Mouse (Mus musculus) embryonic facial prominence, embryonic 15.5 days (tissue): Measurements from ENCODE around the gene Serpinb6b. TPM values are rescaled to one million over a fixed set of nuclear protein-coding genes. Genes with fewer than 3 reads are reported as not detected.
A peak's percentile ranks its signal among the peaks of the same experiment; 100 is the strongest.

Experiments
- ATAC-seq: fragments of 200-750 bp; cut with Nextera tagmentation; 2 replicates; pipeline ENCODE4 v1.8.0; 2017; ENCODE audit warnings: low read depth, moderate TSS enrichment; ENCODE audit not compliant: insufficient number of reproducible peaks, low FRiP score, low TSS enrichment
- H3K27ac ChIP-seq: fragments of 300-500 bp; sonication (generic); replicated peaks from 2 replicates; pipeline ENCODE4 v1.5.1; 2015; ENCODE audit warnings: mild to moderate bottlenecking, inconsistent platforms
- H3K27me3 ChIP-seq: fragments of 300-500 bp; sonication (generic); 2 replicates; pipeline ENCODE4 v1.6.1; 2015; ENCODE audit warnings: inconsistent platforms
- H3K36me3 ChIP-seq: fragments of 300-500 bp; sonication (generic); 2 replicates; pipeline ENCODE4 v1.6.1; 2015; ENCODE audit warnings: mild to moderate bottlenecking, inconsistent platforms
- H3K4me1 ChIP-seq: fragments of 300-500 bp; sonication (generic); 2 replicates; pipeline ENCODE4 v1.6.1; 2015; ENCODE audit warnings: inconsistent platforms
- H3K4me2 ChIP-seq: fragments of 300-500 bp; sonication (generic); replicated peaks from 2 replicates; pipeline ENCODE4 v1.6.1; 2015; ENCODE audit warnings: mild to moderate bottlenecking, inconsistent platforms
- H3K4me3 ChIP-seq: fragments of 300-500 bp; sonication (generic); replicated peaks from 2 replicates; pipeline ENCODE4 v1.5.1; 2015; ENCODE audit warnings: mild to moderate bottlenecking, inconsistent platforms
- H3K9ac ChIP-seq: fragments of 300-500 bp; sonication (generic); 2 replicates; pipeline ENCODE4 v1.6.1; 2015; ENCODE audit warnings: inconsistent platforms
- H3K9me3 ChIP-seq: fragments of 300-500 bp; sonication (generic); replicated peaks from 2 replicates; pipeline ENCODE4 v1.6.1; 2016; ENCODE audit warnings: inconsistent platforms
- WGBS: fragments of 180-500 bp; shearing (Covaris S2); methylation state at CpG from one replicate; pipeline ENCODE4 v1.1.7; 2015; 5-methylcytosine and 5-hydroxymethylcytosine counted together
- polyA plus RNA-seq: library from polyadenylated mRNA; unstranded; fragments of >200 nt; fragmentation: Nextera tagmentation; extraction: Ambion mirVana; gene quantifications from 2 replicates; pipeline ENCODE4 v1.2.1, GENCODE M21; 2015

The Serpinb6b gene
- polyA plus RNA-seq, 1 experiment from 2014 or later: 2.3 TPM

DNA sequence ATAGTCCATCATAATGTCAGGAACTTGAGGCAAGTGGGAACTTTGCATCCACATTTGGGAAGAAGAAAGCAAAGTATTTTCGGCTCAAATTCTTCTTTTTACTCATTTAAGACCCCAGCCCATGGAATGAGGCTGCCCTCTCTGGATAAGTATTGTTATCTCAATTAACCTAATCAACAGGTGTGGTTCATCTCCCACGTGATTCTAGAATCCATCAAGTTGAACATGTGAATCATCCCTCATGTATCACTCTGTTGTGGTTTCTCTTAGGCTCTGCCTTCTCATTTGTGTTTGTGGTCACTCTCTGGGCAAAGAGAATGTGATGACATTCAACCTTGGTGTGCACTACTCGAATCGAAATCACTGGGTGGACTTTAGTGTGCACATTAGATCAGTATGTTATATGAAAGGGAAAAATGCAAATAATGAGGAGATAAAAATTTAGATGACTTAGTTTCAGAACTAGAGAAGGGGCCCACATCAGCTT, 17.6 kb downstream of the Serpinb6b start:
- Histone ChIP-seq H3K9ac (no peak overlapping the region), H3K36me3 (no peaks in the 10 kb centered on the region), H3K4me1 (no peaks in the 10 kb centered on the region), H3K27ac (no peak overlapping the region), H3K4me2 (no peak overlapping the region), H3K4me3 (no peak overlapping the region), H3K9me3 (no peaks in the 10 kb centered on the region), H3K27me3 (no peaks in the 10 kb centered on the region)
- 76% methylated on average over 4 of the region's 4 CpGs for WGBS
- no peak for ATAC-seq

GRCm38 (mm10) chr13:32986256-32986655, 21.2 kb downstream of the Serpinb6b start:
- H3K27ac ChIP-seq: no peak overlapping the region
- ATAC-seq: no peak
- no peaks in the 10 kb centered on the region for H3K4me1 ChIP-seq

GRCm38 (mm10) chr13:32993152-32993893, 28.3 kb downstream of the Serpinb6b start:
- H3K9ac ChIP-seq: no peak overlapping the region

More at GRCm38 (mm10) chr13:32986256-32986655, 21.2 kb downstream of the Serpinb6b start:
- H3K9ac ChIP-seq: no peak overlapping the region
- H3K4me3 ChIP-seq: no peak overlapping the region
- no peaks in the 10 kb centered on the region for H3K27me3 ChIP-seq
- H3K9me3 ChIP-seq: no peaks in the 10 kb centered on the region
- H3K36me3 ChIP-seq: no peaks in the 10 kb centered on the region
- H3K4me2 ChIP-seq: no peak overlapping the region

DNA sequence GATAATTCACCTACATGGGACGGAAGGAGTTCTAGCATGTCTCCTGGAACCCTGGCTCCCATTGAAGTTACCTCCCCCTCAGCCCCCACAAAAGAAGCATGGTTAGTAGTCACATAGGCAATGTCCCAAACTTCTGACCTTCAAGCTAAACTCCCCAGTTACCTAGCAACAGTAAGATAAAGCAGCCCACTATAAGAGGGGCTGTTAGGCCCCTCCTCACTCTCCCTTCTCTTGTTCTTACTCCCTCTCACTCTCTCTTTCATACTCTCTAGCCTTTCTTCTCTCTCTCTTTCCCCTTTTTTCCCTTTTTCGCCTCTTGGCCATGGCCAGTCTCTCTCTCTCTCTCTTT, 28.9 kb downstream of the Serpinb6b start:
- Histone ChIP-seq H3K4me1 (no peaks in the 10 kb centered on the region), H3K27me3 (no peaks in the 10 kb centered on the region), H3K36me3 (no peaks in the 10 kb centered on the region), H3K27ac (no peak overlapping the region), H3K4me3 (no peak overlapping the region), H3K9me3 (no peaks in the 10 kb centered on the region), H3K9ac (no peak overlapping the region), H3K4me2 (no peak overlapping the region)
- ATAC-seq: no peak
- 87% methylated on average over 2 of the region's 2 CpGs for WGBS

More at GRCm38 (mm10) chr13:32993152-32993893, 28.3 kb downstream of the Serpinb6b start:
- Histone ChIP-seq H3K9me3 (no peaks in the 10 kb centered on the region), H3K4me3 (no peak overlapping the region), H3K4me2 (no peak overlapping the region), H3K27me3 (no peaks in the 10 kb centered on the region), H3K4me1 (no peaks in the 10 kb centered on the region), H3K36me3 (no peaks in the 10 kb centered on the region), H3K27ac (no peak overlapping the region)
- no peak for ATAC-seq
- 79% methylated on average over 10 of the region's 10 CpGs for WGBS

GRCm38 (mm10) chr13:32995051-32995450, 30.0 kb downstream of the Serpinb6b start:
- no peaks in the 10 kb centered on the region for H3K9me3 ChIP-seq
- no peak for ATAC-seq
- H3K4me2 ChIP-seq: no peak overlapping the region
- no peak overlapping the region for H3K9ac ChIP-seq
- WGBS: 71% methylated on average over 4 of the region's 4 CpGs
- no peak overlapping the region for H3K4me3 ChIP-seq
- no peaks in the 10 kb centered on the region for H3K27me3 ChIP-seq
- no peaks in the 10 kb centered on the region for H3K36me3 ChIP-seq
- H3K4me1 ChIP-seq: no peaks in the 10 kb centered on the region
- no peak overlapping the region for H3K27ac ChIP-seq

DNA sequence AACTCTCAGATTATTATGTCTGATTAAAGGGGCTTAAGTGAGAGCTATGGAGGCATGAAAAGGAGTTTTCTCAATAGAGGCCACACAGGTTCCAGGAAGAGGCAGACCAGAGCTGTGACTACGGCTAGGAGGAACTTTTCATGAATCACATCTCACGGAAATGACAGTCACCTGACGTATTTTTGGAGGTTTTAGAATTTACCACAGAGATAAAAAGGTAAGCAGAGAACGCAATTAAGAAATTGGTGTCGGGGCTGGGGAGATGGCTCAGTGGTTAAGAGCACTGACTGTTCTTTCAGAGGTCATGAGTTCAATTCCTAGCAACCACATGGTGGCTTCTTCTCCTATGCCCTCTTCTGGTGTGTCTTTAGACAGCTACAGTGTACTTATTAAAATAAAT, 36.3 kb downstream of the Serpinb6b start:
- H3K4me3 ChIP-seq: no peak overlapping the region
- no peak overlapping the region for H3K27ac ChIP-seq
- H3K4me2 ChIP-seq: no peak overlapping the region
- whole genome bisulfite sequencing: 85% methylated on average over 5 of the region's 5 CpGs
- no peaks in the 10 kb centered on the region for H3K27me3 ChIP-seq
- H3K9ac ChIP-seq: no peak overlapping the region
- H3K4me1 ChIP-seq: peaks cover 4% of the 10 kb centered on the region; the same call in 1 of the 2 replicates
- no peaks in the 10 kb centered on the region for H3K9me3 ChIP-seq
- H3K36me3 ChIP-seq: no peaks in the 10 kb centered on the region
- ATAC-seq: no peak

- H3K27me3 ChIP-seq: no peaks in the 10 kb centered on the region
- no peak for ATAC-seq
- H3K4me1 ChIP-seq: peaks cover 4% of the 10 kb centered on the region; the same call in 1 of the 2 replicates
- H3K27ac ChIP-seq: peak within 1 kb of the TSS; percentile 71
- H3K4me2 ChIP-seq: peak within 1 kb of the TSS; percentile 50
- no peaks in the 10 kb centered on the region for H3K9me3 ChIP-seq
- H3K4me3 ChIP-seq: peak within 1 kb of the TSS; percentile 40
- no peaks in the 10 kb centered on the region for H3K36me3 ChIP-seq
- no peak within 1 kb of the TSS for H3K9ac ChIP-seq
- WGBS: 83% methylated on average over 3 of the region's 3 CpGs
Measured at GRCm38 (mm10) chr13:33002950-33003349, 37.9 kb downstream of the Serpinb6b start, which contains the start of gene Serpinb9. Serpinb9 (plus strand) TSS chr13:33003250.

GRCm38 (mm10) chr13:33003523-33004413, 38.8 kb downstream of the Serpinb6b start:
- WGBS: 53% methylated on average over 9 of the region's 9 CpGs
- Histone ChIP-seq H3K36me3 (no peaks in the 10 kb centered on the region), H3K4me2 (peak overlapping the region; percentile 50), H3K27me3 (no peaks in the 10 kb centered on the region), H3K9me3 (no peaks in the 10 kb centered on the region), H3K4me1 (peaks cover 4% of the 10 kb centered on the region; the same call in 1 of the 2 replicates), H3K4me3 (peak overlapping the region; percentile 40), H3K27ac (peak overlapping the region; percentile 71), H3K9ac (0 out of 2 replicates have a peak overlapping the region, but pooled peaks have one; percentile 2)
- ATAC-seq: no peak

- Histone ChIP-seq H3K4me2 (peak overlapping the region; percentile 50), H3K4me3 (peak overlapping the region; percentile 40), H3K27ac (peak overlapping the region; percentile 71), H3K27me3 (no peaks in the 10 kb centered on the region), H3K4me1 (peaks cover 4% of the 10 kb centered on the region; the same call in 1 of the 2 replicates), H3K9me3 (no peaks in the 10 kb centered on the region), H3K36me3 (no peaks in the 10 kb centered on the region), H3K9ac (0 out of 2 replicates have a peak overlapping the region, but pooled peaks have one; percentile 2)
- WGBS: 10% methylated on average over 12 of the region's 12 CpGs
- peak; percentile 90 for ATAC-seq
Measured at GRCm38 (mm10) chr13:33004414-33005105, 39.6 kb downstream of the Serpinb6b start.

DNA sequence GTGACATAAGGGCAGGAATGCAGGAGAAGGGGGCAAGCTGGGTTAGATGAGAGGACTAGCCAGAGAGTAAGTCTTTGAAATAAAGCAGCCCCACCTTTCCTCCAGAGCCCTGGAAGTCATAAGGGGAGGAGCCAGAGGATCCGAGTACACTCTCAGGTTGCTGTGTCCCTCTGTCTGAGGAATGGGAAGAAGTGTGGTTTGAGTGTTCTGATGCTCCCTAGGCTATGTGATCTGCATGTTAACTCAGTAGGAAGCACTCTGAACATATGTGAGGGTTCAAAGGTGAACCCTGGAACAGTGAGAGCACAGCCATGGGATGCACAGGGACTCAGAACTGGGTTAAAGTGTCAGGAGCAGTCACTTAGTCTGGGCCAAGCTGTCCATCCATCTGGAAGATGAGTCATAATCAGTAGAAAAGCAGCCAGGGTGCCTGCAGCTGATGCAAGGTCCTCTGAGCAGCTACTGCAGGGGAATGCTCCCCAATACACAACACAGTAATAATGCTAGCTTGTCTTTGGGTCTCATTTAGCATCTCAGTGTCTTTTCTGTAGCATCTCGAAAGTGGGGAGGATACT, 40.6 kb downstream of the Serpinb6b start:
- Histone ChIP-seq H3K27me3 (no peaks in the 10 kb centered on the region), H3K36me3 (no peaks in the 10 kb centered on the region), H3K4me2 (no peak overlapping the region), H3K27ac (no peak overlapping the region), H3K9ac (no peak overlapping the region), H3K4me1 (peaks cover 4% of the 10 kb centered on the region; the same call in 1 of the 2 replicates), H3K4me3 (no peak overlapping the region), H3K9me3 (no peaks in the 10 kb centered on the region)
- 67% methylated on average over 2 of the region's 2 CpGs for WGBS
- ATAC-seq: no peak
